Mouse (Mus musculus) MEL (cell line): Measurements from ENCODE around the gene March2. TPM values are rescaled to one million over a fixed set of nuclear protein-coding genes. Genes with fewer than 3 reads are reported as not detected.
A peak's percentile ranks its signal among the peaks of the same experiment; 100 is the strongest.

Source experiments
- DNase-seq: peaks from one replicate; pipeline ENCODE4 v3.0.0; 2011; ENCODE audit warnings: low read depth, low spot score
- H3K27ac ChIP-seq: 2 replicates; pipeline ENCODE4 v1.5.1; 2012; ENCODE audit warnings: low read depth, mild to moderate bottlenecking, control low read depth, low read length, moderate library complexity; ENCODE audit not compliant: control insufficient read depth
- H3K27me3 ChIP-seq, 2 experiments: fragments of 150-350 bp in 1 of 2; sonication (generic) in 1 of 2; 2 replicates each; pipeline ENCODE4 v1.6.1; 2012; ENCODE audit warnings: low read length in 2 of 2, mild to moderate bottlenecking in 2 of 2, improper control_type of control experiment in 1 of 2, moderate library complexity in 1 of 2; ENCODE audit not compliant: insufficient read depth in 2 of 2, control insufficient read depth in 1 of 2
- H3K36me3 ChIP-seq, 2 experiments: 2 replicates each; pipeline ENCODE4 v1.6.1; 2012 to 2014; ENCODE audit warnings: low read length in 2 of 2, improper control_type of control experiment in 1 of 2, inconsistent platforms in 1 of 2, mild to moderate bottlenecking in 1 of 2; ENCODE audit not compliant: insufficient read depth in 2 of 2, control insufficient read depth in 1 of 2
- H3K4me1 ChIP-seq, 2 experiments: fragments of 150-350 bp in 1 of 2; sonication (generic) in 1 of 2; 2 replicates each; pipeline ENCODE4 v1.6.1; 2012; ENCODE audit warnings: low read length in 2 of 2, improper control_type of control experiment in 1 of 2, mild to moderate bottlenecking in 1 of 2; ENCODE audit not compliant: insufficient read depth in 2 of 2, control insufficient read depth in 1 of 2
- H3K4me3 ChIP-seq, 2 experiments: fragments of 150-350 bp in 1 of 2; sonication (generic) in 1 of 2; 2 replicates each; pipeline ENCODE4 v1.5.1; 2012; ENCODE audit warnings: low read depth in 2 of 2, low read length in 2 of 2, mild to moderate bottlenecking in 2 of 2, moderate library complexity in 2 of 2, control low read depth in 1 of 2, improper control_type of control experiment in 1 of 2; ENCODE audit not compliant: control insufficient read depth in 1 of 2, insufficient read depth in 1 of 2
- H3K79me2 ChIP-seq: 2 replicates; pipeline ENCODE4 v1.6.1; 2012; ENCODE audit warnings: mild to moderate bottlenecking, low read length, moderate library complexity; ENCODE audit not compliant: control insufficient read depth, poor library complexity, insufficient read depth
- H3K9ac ChIP-seq: 2 replicates; pipeline ENCODE4 v1.6.1; 2012; ENCODE audit warnings: low read depth, mild to moderate bottlenecking, control low read depth, low read length, moderate library complexity; ENCODE audit not compliant: control insufficient read depth, poor library complexity, severe bottlenecking
- H3K9me3 ChIP-seq: fragments of 150-350 bp; sonication (generic); replicated peaks from 2 replicates; pipeline ENCODE4 v1.6.1; 2012; ENCODE audit warnings: mild to moderate bottlenecking, low read length, improper control_type of control experiment, moderate library complexity; ENCODE audit not compliant: insufficient read depth
- BHLHE40 ChIP-seq: IDR thresholded peaks from 2 replicates; pipeline ENCODE4 v1.6.1; 2012; ENCODE audit warnings: low read depth, mild to moderate bottlenecking, inconsistent platforms, low read length, improper control_type of control experiment, borderline replicate concordance
- CHD1 ChIP-seq: IDR thresholded peaks from 2 replicates; pipeline ENCODE4 v1.6.1; 2012; ENCODE audit warnings: low read depth, mild to moderate bottlenecking, inconsistent platforms, low read length, improper control_type of control experiment
- CHD2 ChIP-seq: IDR thresholded peaks from 2 replicates; pipeline ENCODE4 v1.6.1; 2011; ENCODE audit warnings: low read length, improper control_type of control experiment
- CTCF ChIP-seq, 3 experiments: IDR thresholded peaks in 2 of 3; conservative IDR thresholded peaks in 1 of 3; 2 replicates each; pipeline ENCODE4 v1.5.1; 2011 to 2012; ENCODE audit warnings: low read length in 3 of 3, low read depth in 2 of 3, mild to moderate bottlenecking in 2 of 3, improper control_type of control experiment in 1 of 3, inconsistent platforms in 1 of 3, mixed read lengths in 1 of 3, moderate library complexity in 1 of 3; ENCODE audit not compliant: control insufficient read depth in 1 of 3, insufficient read depth in 1 of 3, poor library complexity in 1 of 3, severe bottlenecking in 1 of 3
- E2F4 ChIP-seq: IDR thresholded peaks from 2 replicates; pipeline ENCODE4 v1.6.1; 2011; ENCODE audit warnings: low read depth, low read length, improper control_type of control experiment, borderline replicate concordance
- ELF1 ChIP-seq: IDR thresholded peaks from 2 replicates; pipeline ENCODE4 v1.6.1; 2014; ENCODE audit warnings: low read depth, mild to moderate bottlenecking, inconsistent platforms, low read length, improper control_type of control experiment, moderate library complexity
- EP300 ChIP-seq, 2 experiments: IDR thresholded peaks; 2 replicates each; pipeline ENCODE4 v1.6.1; 2011; ENCODE audit warnings: improper control_type of control experiment in 2 of 2, low read length in 2 of 2, low read depth in 1 of 2, mild to moderate bottlenecking in 1 of 2
- GATA1 ChIP-seq: IDR thresholded peaks from 2 replicates; pipeline ENCODE4 v1.6.1; 2011; ENCODE audit warnings: low read depth, low read length, improper control_type of control experiment
- HCFC1 ChIP-seq: IDR thresholded peaks from 2 replicates; pipeline ENCODE4 v1.6.1; 2012; ENCODE audit warnings: low read depth, mild to moderate bottlenecking, inconsistent platforms, low read length, improper control_type of control experiment, moderate library complexity
- JUND ChIP-seq: IDR thresholded peaks from 2 replicates; pipeline ENCODE4 v1.6.1; 2011; ENCODE audit warnings: low read depth, mild to moderate bottlenecking, improper control_type of control experiment, low read length
- KAT2A ChIP-seq: conservative IDR thresholded peaks from 2 replicates; pipeline ENCODE4 v1.6.1; 2012; ENCODE audit warnings: low read depth, low read length, improper control_type of control experiment, inconsistent platforms
- MAFK ChIP-seq: IDR thresholded peaks from 2 replicates; pipeline ENCODE4 v1.6.1; 2011; ENCODE audit warnings: low read depth, mild to moderate bottlenecking, low read length, improper control_type of control experiment, borderline replicate concordance
- MAX ChIP-seq: IDR thresholded peaks from 2 replicates; pipeline ENCODE4 v1.6.1; 2011; ENCODE audit warnings: low read length, improper control_type of control experiment
- MAZ ChIP-seq: IDR thresholded peaks from 2 replicates; pipeline ENCODE4 v1.6.1; 2012; ENCODE audit warnings: low read depth, mild to moderate bottlenecking, inconsistent platforms, low read length, improper control_type of control experiment
- MEF2A ChIP-seq: IDR thresholded peaks from 2 replicates; pipeline ENCODE4 v1.6.1; 2014; ENCODE audit warnings: low read depth, mild to moderate bottlenecking, inconsistent platforms, low read length, improper control_type of control experiment; ENCODE audit not compliant: poor library complexity, insufficient replicate concordance, severe bottlenecking; ENCODE audit errors: extremely low read depth
- MYC ChIP-seq: IDR thresholded peaks from 2 replicates; pipeline ENCODE4 v1.6.1; 2011; ENCODE audit warnings: low read depth, mild to moderate bottlenecking, low read length, improper control_type of control experiment, moderate library complexity
- NELFE ChIP-seq: IDR thresholded peaks from 2 replicates; pipeline ENCODE4 v1.6.1; 2011; ENCODE audit warnings: low read depth, low read length, improper control_type of control experiment
- POLR2A ChIP-seq, 2 experiments: IDR thresholded peaks; 2 replicates each; pipeline ENCODE4 v1.6.1; 2011 to 2012; ENCODE audit warnings: low read length in 2 of 2, mild to moderate bottlenecking in 2 of 2, control low read depth in 1 of 2, improper control_type of control experiment in 1 of 2, low read depth in 1 of 2, moderate library complexity in 1 of 2; ENCODE audit not compliant: control insufficient read depth in 1 of 2, insufficient read depth in 1 of 2, poor library complexity in 1 of 2
- POLR2AphosphoS2 ChIP-seq: IDR thresholded peaks from 2 replicates; pipeline ENCODE4 v1.6.1; 2011; ENCODE audit warnings: low read length, improper control_type of control experiment
- RCOR1 ChIP-seq: IDR thresholded peaks from 2 replicates; pipeline ENCODE4 v1.6.1; 2012; ENCODE audit warnings: low read depth, mild to moderate bottlenecking, inconsistent platforms, low read length, improper control_type of control experiment
- SIN3A ChIP-seq: IDR thresholded peaks from 2 replicates; pipeline ENCODE4 v1.6.1; 2012; ENCODE audit warnings: low read length, improper control_type of control experiment, inconsistent platforms
- SMC3 ChIP-seq: IDR thresholded peaks from 2 replicates; pipeline ENCODE4 v1.6.1; 2011; ENCODE audit warnings: low read depth, low read length, improper control_type of control experiment
- TAL1 ChIP-seq: IDR thresholded peaks from 2 replicates; pipeline ENCODE4 v1.6.1; 2012; ENCODE audit warnings: mild to moderate bottlenecking, inconsistent platforms, low read length, moderate library complexity, mixed read lengths
- TBP ChIP-seq: IDR thresholded peaks from 2 replicates; pipeline ENCODE4 v1.8.0; 2011; ENCODE audit warnings: low read depth, low read length, improper control_type of control experiment
- TCF12 ChIP-seq: IDR thresholded peaks from 2 replicates; pipeline ENCODE4 v1.6.1; 2014; ENCODE audit warnings: low read depth, mild to moderate bottlenecking, inconsistent platforms, low read length, improper control_type of control experiment, moderate library complexity
- UBTF ChIP-seq: IDR thresholded peaks from 2 replicates; pipeline ENCODE4 v1.6.1; 2012; ENCODE audit warnings: low read depth, mild to moderate bottlenecking, inconsistent platforms, low read length, improper control_type of control experiment, moderate library complexity, borderline replicate concordance; ENCODE audit not compliant: insufficient read depth
- USF1 ChIP-seq: IDR thresholded peaks from 2 replicates; pipeline ENCODE4 v1.6.1; 2014; ENCODE audit warnings: low read depth, mild to moderate bottlenecking, inconsistent platforms, low read length, improper control_type of control experiment, moderate library complexity
- USF2 ChIP-seq, 2 experiments: IDR thresholded peaks; 2 replicates each; pipeline ENCODE4 v1.6.1; 2011 to 2012; ENCODE audit warnings: improper control_type of control experiment in 2 of 2, low read length in 2 of 2, borderline replicate concordance in 1 of 2, inconsistent platforms in 1 of 2, low read depth in 1 of 2, mild to moderate bottlenecking in 1 of 2; ENCODE audit not compliant: insufficient read depth in 1 of 2
- ZC3H11A ChIP-seq: IDR thresholded peaks from 2 replicates; pipeline ENCODE4 v1.6.1; 2012; ENCODE audit warnings: low read depth, mild to moderate bottlenecking, inconsistent platforms, low read length, improper control_type of control experiment
- ZMIZ1 ChIP-seq: IDR thresholded peaks from 2 replicates; pipeline ENCODE4 v1.6.1; 2012; ENCODE audit warnings: low read depth, mild to moderate bottlenecking, inconsistent platforms, low read length, improper control_type of control experiment, moderate library complexity
- ZNF384 ChIP-seq: IDR thresholded peaks from 2 replicates; pipeline ENCODE4 v1.6.1; 2012; ENCODE audit warnings: low read depth, mild to moderate bottlenecking, inconsistent platforms, low read length, improper control_type of control experiment
- polyA plus RNA-seq, 2 experiments: library from polyadenylated mRNA; stranded (reverse) in 1 of 2; unstranded in 1 of 2; fragments of >175 nt in 1 of 2; fragments of >200 nt in 1 of 2; gene quantifications; 2 replicates each; pipeline versions ENCODE4 v1.2.1 to v1.2.4; 2012; ENCODE audit warnings: low replicate concordance in 2 of 2, low read depth in 1 of 2; ENCODE audit not compliant: insufficient read length in 2 of 2, insufficient read depth in 1 of 2, missing spikeins in 1 of 2
- total RNA-seq: library from RNA; depleted of rRNA; stranded (reverse); fragments of 300-350 nt; gene quantifications from 2 replicates; pipeline ENCODE4 v1.2.3, GENCODE M21; 2012

The March2 gene
- total and polyA plus RNA-seq, 3 experiments = 10.9 to 18.8 TPM; not detected in 1

DNA sequence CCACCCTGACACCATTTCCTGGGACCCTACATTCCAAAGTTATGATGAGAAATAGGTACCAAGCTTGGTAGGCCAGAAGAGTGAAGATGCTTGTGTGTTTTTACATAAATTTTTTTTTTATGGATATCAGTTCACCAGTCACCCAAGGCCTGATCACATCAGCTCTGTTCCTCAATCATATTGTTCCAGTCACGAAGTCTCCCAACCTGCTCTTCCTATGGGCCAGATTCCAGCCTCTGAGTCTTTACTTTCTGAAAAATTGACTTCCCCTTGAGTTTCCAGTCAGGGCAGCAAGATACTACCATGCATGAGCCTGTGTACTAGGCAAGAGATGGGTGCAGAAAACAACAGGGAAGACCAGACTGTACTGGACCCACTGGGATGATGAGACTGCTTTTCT, 31.7 kb downstream of the March2 start, which contains the start of gene Hnrnpm:
Gene Hnrnpm, minus strand, starts transcription at position 101 of the 400 bp plus-strand sequence.
- Histone ChIP-seq H3K36me3 (peaks cover 0 to 28% of the 10 kb centered on the region in 2 experiments; a peak in 2 of 4 replicates), H3K9ac (peak within 1 kb of the TSS; percentile 66), H3K4me1 (peaks cover 9 to 12% of the 10 kb centered on the region in 2 experiments), H3K27ac (peak within 1 kb of the TSS; percentile 61; the same call in 1 of the 2 replicates), H3K9me3 (no peaks in the 10 kb centered on the region), H3K79me2 (peaks cover 33% of the 10 kb centered on the region), H3K4me3 (peak within 1 kb of the TSS; percentile 61 to 65), H3K27me3 (no peaks in the 10 kb centered on the region)
- TF ChIP-seq HCFC1 = no peak
- no peak for TF ChIP-seq SMC3
- TF ChIP-seq KAT2A = no peak
- TF ChIP-seq ELF1 = no peak
- no peak for DNase-seq

DNA sequence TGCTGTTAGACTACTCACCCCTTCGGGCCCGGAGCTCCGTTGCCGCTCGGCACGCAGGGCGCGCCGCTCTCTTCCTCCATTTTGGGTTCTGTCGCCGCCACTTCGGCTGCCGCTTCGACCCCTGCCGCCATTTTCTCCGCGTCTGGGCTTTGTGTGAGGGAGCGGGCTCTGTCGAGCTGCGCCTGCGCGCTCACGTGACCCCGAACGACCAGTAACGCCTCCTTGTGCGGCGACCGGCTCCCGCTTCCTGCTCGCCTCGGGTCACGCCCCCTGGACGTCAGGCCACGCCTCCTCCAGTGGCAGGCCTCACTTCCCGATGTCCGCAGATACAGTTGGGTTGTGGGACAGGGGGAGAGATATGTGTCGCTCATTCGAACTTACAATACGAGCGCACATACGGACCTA, 33.2 kb downstream of the March2 start:
- Histone ChIP-seq H3K79me2 (peaks cover 46% of the 10 kb centered on the region), H3K4me3 (peak overlapping the region; percentile 80 to 82), H3K27me3 (no peaks in the 10 kb centered on the region), H3K9me3 (no peaks in the 10 kb centered on the region), H3K4me1 (peaks cover 12 to 15% of the 10 kb centered on the region in 2 experiments), H3K9ac (peak overlapping the region; percentile 96), H3K36me3 (peaks cover 7 to 41% of the 10 kb centered on the region in 2 experiments), H3K27ac (peak overlapping the region; percentile 83)
- peak; percentile 98 for DNase-seq
- TF ChIP-seq GATA1 (no peak), POLR2AphosphoS2 (peak; percentile 89), RCOR1 (no peak), CHD1 (no peak), ZNF384 (no peak), NELFE (peak; percentile 93), TCF12 (peak; percentile 83), MEF2A (no peak), TAL1 (no peak), USF1 (peak; percentile 99), CHD2 (no peak), MAFK (no peak), POLR2A (IDR thresholded peaks at IDR 0.05; ENCODE audit: control insufficient read depth in 1 of 2, insufficient read depth in 1 of 2, low read depth in 1 of 2, low read length in 2 of 2, poor library complexity in 1 of 2) (peak; percentile 69 to 96; a peak in 3 of 4 replicates), ZMIZ1 (peak; percentile 74), E2F4 (0 out of 2 replicates have a peak, but pooled peaks have one; percentile 62), UBTF (no peak), CTCF (IDR thresholded peaks at IDR 0.05 in 2 of 3, conservative IDR thresholded peaks at IDR 0.05 in 1 of 3; ENCODE audit: control insufficient read depth in 1 of 3, insufficient read depth in 1 of 3, low read depth in 2 of 3, low read length in 3 of 3, poor library complexity in 1 of 3, severe bottlenecking in 1 of 3) (no peak), MAZ (no peak), SMC3 (no peak), SIN3A (peak; percentile 33), MYC (0 out of 2 replicates have a peak, but pooled peaks have one; percentile 61), JUND (no peak), EP300 (IDR thresholded peaks at IDR 0.05; ENCODE audit: low read depth in 1 of 2, low read length in 2 of 2) (no peak; a peak in 1 of 4 replicates), ELF1 (peak; percentile 94), KAT2A (0 out of 2 replicates have a peak, but pooled peaks have one; percentile 40), HCFC1 (peak; percentile 77), USF2 (IDR thresholded peaks at IDR 0.05; ENCODE audit: borderline replicate concordance in 1 of 2, insufficient read depth in 1 of 2, low read depth in 1 of 2, low read length in 2 of 2) (peak; percentile 85 to 96; a peak in 3 of 4 replicates), MAX (peak; percentile 95), TBP (peak; percentile 77), BHLHE40 (peak; percentile 95), ZC3H11A (0 out of 2 replicates have a peak, but pooled peaks have one; percentile 0)
